Mouse (Mus musculus) liver, embryonic 15.5 days (tissue): Measurements from ENCODE around the gene Plce1. TPM values are rescaled to one million over a fixed set of nuclear protein-coding genes. Genes with fewer than 3 reads are reported as not detected.
"Not testable (repeated sequence)": the region's sequence is repeated elsewhere in the genome, so short reads cannot be mapped to it uniquely, and the experiment has no call there.

Experiments
- ATAC-seq: fragments of 200-750 bp; cut with Nextera tagmentation; 2 replicates; pipeline ENCODE4 v1.8.0; 2017; ENCODE audit warnings: moderate number of reproducible peaks, mild to moderate bottlenecking, moderate library complexity; ENCODE audit not compliant: insufficient read depth
- H3K27ac ChIP-seq: fragments of 300-500 bp; sonication (generic); replicated peaks from 2 replicates; pipeline ENCODE4 v1.5.1; 2015; ENCODE audit warnings: mild to moderate bottlenecking, inconsistent platforms
- H3K27me3 ChIP-seq: fragments of 300-500 bp; sonication (generic); 2 replicates; pipeline ENCODE4 v1.6.1; 2015; ENCODE audit warnings: mild to moderate bottlenecking, inconsistent platforms
- H3K36me3 ChIP-seq: fragments of 300-500 bp; sonication (generic); replicated peaks from 2 replicates; pipeline ENCODE4 v1.6.1; 2015; ENCODE audit warnings: moderate library complexity, mild to moderate bottlenecking, inconsistent platforms
- H3K4me1 ChIP-seq: fragments of 300-500 bp; sonication (generic); replicated peaks from 2 replicates; pipeline ENCODE4 v1.6.1; 2015; ENCODE audit warnings: inconsistent platforms
- H3K4me2 ChIP-seq: fragments of 300-500 bp; sonication (generic); 2 replicates; pipeline ENCODE4 v1.6.1; 2015; ENCODE audit warnings: moderate library complexity, mild to moderate bottlenecking, inconsistent platforms
- H3K4me3 ChIP-seq: fragments of 300-500 bp; sonication (generic); replicated peaks from 2 replicates; pipeline ENCODE4 v1.5.1; 2015; ENCODE audit warnings: mild to moderate bottlenecking, inconsistent platforms
- H3K9ac ChIP-seq: fragments of 300-500 bp; sonication (generic); 2 replicates; pipeline ENCODE4 v1.6.1; 2015; ENCODE audit warnings: moderate library complexity, mild to moderate bottlenecking, inconsistent platforms
- H3K9me3 ChIP-seq: fragments of 300-500 bp; sonication (generic); replicated peaks from 2 replicates; pipeline ENCODE4 v1.6.1; 2016; ENCODE audit warnings: inconsistent platforms
- WGBS: fragments of 180-500 bp; shearing (Covaris S2); methylation state at CpG from one replicate; pipeline ENCODE4 v1.1.7; 2015; ENCODE audit warnings: mixed read lengths; ENCODE audit not compliant: insufficient replicate concordance; 5-methylcytosine and 5-hydroxymethylcytosine counted together
- polyA plus RNA-seq: library from polyadenylated mRNA; unstranded; fragments of >200 nt; fragmentation: Nextera tagmentation; extraction: Ambion mirVana; gene quantifications from 2 replicates; pipeline ENCODE4 v1.2.1, GENCODE M21; 2015

Gene Plce1
- polyA plus RNA-seq, 1 experiment from 2014 or later, result 0.47 TPM

GRCm38 (mm10) chr19:38614067-38614675 lies 133.3 kb downstream of the Plce1 start:
- no peak for ATAC-seq
- WGBS, result 56% methylated on average over 11 of the region's 11 CpGs
- H3K4me2 ChIP-seq, result no peak overlapping the region

GRCm38 (mm10) chr19:38615356-38615755 lies 134.4 kb downstream of the Plce1 start:
- no peak overlapping the region for H3K4me3 ChIP-seq
- WGBS, result 53% methylated on average over 6 of the region's 6 CpGs
- H3K9ac ChIP-seq, result no peak overlapping the region
- no peak overlapping the region for H3K27ac ChIP-seq
- no peak for ATAC-seq
- no peaks in the 10 kb centered on the region for H3K36me3 ChIP-seq
- no peaks in the 10 kb centered on the region for H3K4me1 ChIP-seq
- no peaks in the 10 kb centered on the region for H3K27me3 ChIP-seq
- no peaks in the 10 kb centered on the region for H3K9me3 ChIP-seq
- no peak overlapping the region for H3K4me2 ChIP-seq

More at GRCm38 (mm10) chr19:38614067-38614675, 133.3 kb downstream of the Plce1 start:
- no peaks in the 10 kb centered on the region for H3K36me3 ChIP-seq
- H3K4me1 ChIP-seq, result no peaks in the 10 kb centered on the region
- no peak overlapping the region for H3K27ac ChIP-seq
- H3K27me3 ChIP-seq, result no peaks in the 10 kb centered on the region
- no peak overlapping the region for H3K4me3 ChIP-seq
- H3K9ac ChIP-seq, result no peak overlapping the region
- H3K9me3 ChIP-seq, result no peaks in the 10 kb centered on the region

GRCm38 (mm10) chr19:38620134-38620533 lies 139.2 kb downstream of the Plce1 start:
- H3K27me3 ChIP-seq, result no peaks in the 10 kb centered on the region
- no peak for ATAC-seq
- H3K9ac ChIP-seq, result no peak overlapping the region
- H3K9me3 ChIP-seq, result no peaks in the 10 kb centered on the region
- 66% methylated on average over 4 of the region's 4 CpGs for WGBS
- no peak overlapping the region for H3K4me3 ChIP-seq
- H3K27ac ChIP-seq, result no peak overlapping the region
- H3K36me3 ChIP-seq, result no peaks in the 10 kb centered on the region
- H3K4me2 ChIP-seq, result no peak overlapping the region
- H3K4me1 ChIP-seq, result no peaks in the 10 kb centered on the region

GRCm38 (mm10) chr19:38621546-38621945 lies 140.6 kb downstream of the Plce1 start:
- Histone ChIP-seq H3K9me3 (no peaks in the 10 kb centered on the region), H3K4me1 (no peaks in the 10 kb centered on the region), H3K27ac (no peak overlapping the region), H3K27me3 (no peaks in the 10 kb centered on the region), H3K4me3 (no peak overlapping the region), H3K4me2 (no peak overlapping the region), H3K9ac (no peak overlapping the region), H3K36me3 (no peaks in the 10 kb centered on the region)
- no peak for ATAC-seq
- 57% methylated on average over 10 of the region's 10 CpGs for WGBS

GRCm38 (mm10) chr19:38626246-38627015 lies 145.5 kb downstream of the Plce1 start:
- no peak for ATAC-seq
- Histone ChIP-seq H3K4me2 (no peak overlapping the region), H3K4me3 (no peak overlapping the region), H3K9ac (no peak overlapping the region), H3K36me3 (no peaks in the 10 kb centered on the region), H3K27me3 (no peaks in the 10 kb centered on the region), H3K9me3 (no peaks in the 10 kb centered on the region), H3K4me1 (no peaks in the 10 kb centered on the region), H3K27ac (no peak overlapping the region)
- 63% methylated on average over 9 of the region's 9 CpGs for WGBS

- 62% methylated on average over 9 of the region's 9 CpGs for WGBS
- H3K9ac ChIP-seq, result no peak overlapping the region
- ATAC-seq, result no peak
- H3K27me3 ChIP-seq, result no peaks in the 10 kb centered on the region
- H3K27ac ChIP-seq, result no peak overlapping the region
- H3K4me1 ChIP-seq, result no peaks in the 10 kb centered on the region
- H3K4me2 ChIP-seq, result no peak overlapping the region
- H3K36me3 ChIP-seq, result no peaks in the 10 kb centered on the region
- H3K9me3 ChIP-seq, result no peaks in the 10 kb centered on the region
- no peak overlapping the region for H3K4me3 ChIP-seq
These were observed 146.3 kb downstream of the Plce1 start for GRCm38 (mm10) chr19:38627075-38627768.

GRCm38 (mm10) chr19:38632251-38632650 lies 151.3 kb downstream of the Plce1 start:
- Histone ChIP-seq H3K27me3 (no peaks in the 10 kb centered on the region), H3K36me3 (no peaks in the 10 kb centered on the region), H3K9ac (no peak overlapping the region), H3K27ac (no peak overlapping the region), H3K4me2 (no peak overlapping the region), H3K4me1 (no peaks in the 10 kb centered on the region), H3K9me3 (no peaks in the 10 kb centered on the region), H3K4me3 (no peak overlapping the region)
- 51% methylated on average over 3 of the region's 3 CpGs for WGBS
- ATAC-seq, result no peak

GRCm38 (mm10) chr19:38633306-38633705 lies 152.4 kb downstream of the Plce1 start:
- Histone ChIP-seq H3K9ac (no peak overlapping the region), H3K27me3 (no peaks in the 10 kb centered on the region), H3K4me3 (no peak overlapping the region), H3K36me3 (no peaks in the 10 kb centered on the region), H3K4me1 (no peaks in the 10 kb centered on the region), H3K4me2 (no peak overlapping the region), H3K9me3 (no peaks in the 10 kb centered on the region), H3K27ac (no peak overlapping the region)
- ATAC-seq, result no peak
- WGBS, result 48% methylated on average over 5 of the region's 5 CpGs

- WGBS, result 49% methylated on average over 3 of the region's 3 CpGs
- no peak for ATAC-seq
These were observed 158.1 kb downstream of the Plce1 start for GRCm38 (mm10) chr19:38639050-38639449.

GRCm38 (mm10) chr19:38639805-38640204 lies 158.9 kb downstream of the Plce1 start:
- WGBS, result 33% methylated on average over 3 of the region's 3 CpGs
- ATAC-seq, result no peak
- H3K9ac ChIP-seq, result no peak overlapping the region
- H3K27me3 ChIP-seq, result no peaks in the 10 kb centered on the region
- no peaks in the 10 kb centered on the region for H3K4me1 ChIP-seq
- H3K36me3 ChIP-seq, result no peaks in the 10 kb centered on the region
- H3K9me3 ChIP-seq, result no peaks in the 10 kb centered on the region
- no peak overlapping the region for H3K27ac ChIP-seq
- no peak overlapping the region for H3K4me2 ChIP-seq
- no peak overlapping the region for H3K4me3 ChIP-seq

More at GRCm38 (mm10) chr19:38639050-38639449, 158.1 kb downstream of the Plce1 start:
- Histone ChIP-seq H3K4me3 (no peak overlapping the region), H3K9me3 (no peaks in the 10 kb centered on the region), H3K4me1 (no peaks in the 10 kb centered on the region), H3K4me2 (no peak overlapping the region), H3K27ac (no peak overlapping the region), H3K27me3 (no peaks in the 10 kb centered on the region), H3K36me3 (no peaks in the 10 kb centered on the region), H3K9ac (no peak overlapping the region)

GRCm38 (mm10) chr19:38642515-38642914 lies 161.6 kb downstream of the Plce1 start:
- H3K36me3 ChIP-seq, H3K27ac ChIP-seq, H3K4me2 ChIP-seq, H3K4me3 ChIP-seq, H3K27me3 ChIP-seq, H3K4me1 ChIP-seq, H3K9me3 ChIP-seq, H3K9ac ChIP-seq, ATAC-seq: not testable (repeated sequence)
- WGBS, result 35% methylated on average over 1 of the region's 1 CpGs
